Mouse (Mus musculus) layer of hippocampus, adult 9-11 months (tissue): Measurements from ENCODE around the gene Cnpy2.

ENCODE experiments used
- DNase-seq: peaks from one replicate; pipeline ENCODE4 v3.0.0; 2022

The Cnpy2 gene

DNA sequence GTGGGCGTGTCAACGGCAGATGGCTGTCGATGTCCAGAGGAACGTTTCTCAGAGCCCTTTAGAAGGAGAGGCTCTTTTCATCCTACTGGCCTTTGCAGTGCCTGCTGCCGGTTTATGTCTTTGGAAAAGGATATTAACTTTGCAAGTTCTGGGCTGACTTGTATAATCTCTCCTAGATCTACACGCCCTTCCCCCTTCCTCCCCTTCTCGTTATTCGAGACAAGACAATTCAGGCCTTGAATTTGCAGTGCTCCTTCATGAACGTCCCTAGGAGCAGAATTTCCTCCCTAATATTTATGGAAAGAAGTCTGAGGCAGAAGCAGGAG, 46.9 kb downstream of the Cnpy2 start:
- DNase-seq, result no peak

- no peak for DNase-seq
Measured at GRCm38 (mm10) chr10:128369599-128369998, 47.3 kb downstream of the Cnpy2 start.

GRCm38 (mm10) chr10:128370021-128370420, 47.8 kb downstream of the Cnpy2 start:
- no peak for DNase-seq

- no peak for DNase-seq
Measured at GRCm38 (mm10) chr10:128370601-128371000, 48.3 kb downstream of the Cnpy2 start.

GRCm38 (mm10) chr10:128372142-128372541, 49.9 kb downstream of the Cnpy2 start:
- DNase-seq, result no peak

GRCm38 (mm10) chr10:128372989-128373748, 50.9 kb downstream of the Cnpy2 start:
- DNase-seq, result no peak

GRCm38 (mm10) chr10:128374393-128374792, 52.1 kb downstream of the Cnpy2 start:
- no peak for DNase-seq

- no peak for DNase-seq
Measured at GRCm38 (mm10) chr10:128376099-128376454, 53.8 kb downstream of the Cnpy2 start.

- DNase-seq, result peak; percentile 71
Measured at GRCm38 (mm10) chr10:128376455-128377211, 54.4 kb downstream of the Cnpy2 start, which contains the start of gene Ankrd52. Ankrd52 (plus strand) TSS chr10:128377115.
